Mouse (Mus musculus): Measurements from ENCODE around the gene Tmem176b. TPM values are rescaled to one million over a fixed set of nuclear protein-coding genes. Genes with fewer than 3 reads are reported as not detected.

Gene Tmem176b
- polyA plus RNA-seq, 1 experiment, result 8.0 TPM

DNA sequence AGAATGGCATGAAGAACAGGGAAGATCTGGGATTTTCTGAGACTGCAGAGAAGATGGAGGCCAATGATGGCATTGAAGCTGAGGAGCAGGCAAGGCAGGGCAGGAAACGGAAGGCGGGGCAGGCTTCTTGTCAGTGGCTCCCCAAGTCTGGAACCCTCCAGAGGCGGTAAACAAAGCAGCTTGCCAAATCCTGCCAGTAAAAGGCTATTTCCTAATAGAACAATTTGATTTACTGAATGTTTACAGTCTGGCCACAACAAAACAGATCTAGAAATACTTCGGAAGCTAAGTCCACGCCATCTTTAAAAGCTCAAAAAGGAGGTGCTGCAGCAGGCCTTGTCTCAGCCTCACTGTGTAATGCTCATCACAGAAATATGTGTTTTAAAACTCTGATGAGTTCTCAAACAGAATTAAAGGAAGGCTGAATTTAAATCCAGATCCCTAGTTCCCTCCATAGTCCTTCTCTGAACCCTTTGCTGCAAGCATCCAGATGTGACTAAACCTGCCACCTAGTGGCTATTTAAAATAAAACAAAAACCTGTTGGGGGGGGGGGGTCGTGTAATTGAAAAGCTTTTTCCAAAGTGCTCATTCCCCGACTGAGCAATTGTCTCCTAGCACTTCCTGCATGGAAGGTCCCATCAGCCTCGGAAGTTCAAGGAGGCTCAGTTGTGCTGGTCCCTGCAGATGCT is 16.5 kb upstream of the Tmem176b start:
- Histone ChIP-seq H3K79me3 (ENCODE audit: low read depth) (no peaks in the 10 kb centered on the region), H3K79me2 (ENCODE audit: control insufficient read depth, insufficient read depth) (no peaks in the 10 kb centered on the region), H3K4me3 (ENCODE audit: insufficient read depth, poor library complexity, severe bottlenecking) (no peak overlapping the region), H3K36me3 (ENCODE audit: control insufficient read depth, insufficient read depth) (no peaks in the 10 kb centered on the region), H3K27me3 (ENCODE audit: control insufficient read depth, insufficient read depth, insufficient read length) (no peaks in the 10 kb centered on the region), H3ac (ENCODE audit: control insufficient read depth, insufficient read length, low read depth) (no peak overlapping the region)
- no peak for TF ChIP-seq MYOD1 (IDR thresholded peaks at IDR 0.05; ENCODE audit: control insufficient read depth, insufficient read length, low read depth)
- no peak for TF ChIP-seq CTCF (IDR thresholded peaks at IDR 0.05; ENCODE audit: control insufficient read depth, insufficient read depth, insufficient read length)
- no peak for TF ChIP-seq USF1 (IDR thresholded peaks at IDR 0.05; ENCODE audit: low read depth)
- TF ChIP-seq FOSL1 (IDR thresholded peaks at IDR 0.05; ENCODE audit: insufficient read depth, low read length, poor library complexity, severe bottlenecking), result no peak
- no peak for TF ChIP-seq MYOG (IDR thresholded peaks at IDR 0.05; ENCODE audit: control insufficient read depth, extremely low read depth, insufficient read length)
- no peak for TF ChIP-seq CEBPB (IDR thresholded peaks at IDR 0.05; ENCODE audit: low read depth)
- no peak for TF ChIP-seq MAX (IDR thresholded peaks at IDR 0.05)

DNA sequence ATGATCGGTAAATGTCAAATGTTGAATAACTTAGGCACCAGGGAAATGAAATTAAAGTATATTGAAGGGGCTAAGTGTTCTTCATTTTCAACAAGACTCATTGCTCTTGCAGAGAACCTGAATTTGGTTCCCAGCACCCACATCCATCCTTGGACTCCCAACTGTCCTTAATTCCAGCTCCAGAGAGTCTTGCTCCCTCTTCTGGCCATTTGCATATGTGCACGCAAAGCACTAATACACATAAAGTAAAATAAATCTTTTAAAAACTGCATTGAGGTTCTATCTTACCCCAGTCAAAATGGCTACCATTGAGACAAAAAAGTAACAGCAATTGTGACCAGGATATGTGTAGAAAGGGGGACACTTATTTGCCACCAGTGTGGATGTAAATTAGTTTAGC is 12.9 kb upstream of the Tmem176b start:
- no peak overlapping the region for H3ac ChIP-seq (ENCODE audit: control insufficient read depth, insufficient read length, low read depth)
- no peak for TF ChIP-seq MYOG (IDR thresholded peaks at IDR 0.05; ENCODE audit: control insufficient read depth, extremely low read depth, insufficient read length)
- no peak for TF ChIP-seq USF1 (IDR thresholded peaks at IDR 0.05; ENCODE audit: low read depth)
- no peak for TF ChIP-seq MAX (IDR thresholded peaks at IDR 0.05)
- no peak for TF ChIP-seq CEBPB (IDR thresholded peaks at IDR 0.05; ENCODE audit: low read depth)
- no peak for TF ChIP-seq MYOD1 (IDR thresholded peaks at IDR 0.05; ENCODE audit: control insufficient read depth, insufficient read length, low read depth)
- no peak for TF ChIP-seq FOSL1 (IDR thresholded peaks at IDR 0.05; ENCODE audit: insufficient read depth, low read length, poor library complexity, severe bottlenecking)
- TF ChIP-seq CTCF (IDR thresholded peaks at IDR 0.05; ENCODE audit: control insufficient read depth, insufficient read depth, insufficient read length), result no peak
- no peaks in the 10 kb centered on the region for H3K79me2 ChIP-seq (ENCODE audit: control insufficient read depth, insufficient read depth)
- no peaks in the 10 kb centered on the region for H3K36me3 ChIP-seq (ENCODE audit: control insufficient read depth, insufficient read depth)
- H3K4me3 ChIP-seq (ENCODE audit: insufficient read depth, poor library complexity, severe bottlenecking), result no peak overlapping the region
- H3K27me3 ChIP-seq (ENCODE audit: control insufficient read depth, insufficient read depth, insufficient read length), result no peaks in the 10 kb centered on the region
- no peaks in the 10 kb centered on the region for H3K79me3 ChIP-seq (ENCODE audit: low read depth)

DNA sequence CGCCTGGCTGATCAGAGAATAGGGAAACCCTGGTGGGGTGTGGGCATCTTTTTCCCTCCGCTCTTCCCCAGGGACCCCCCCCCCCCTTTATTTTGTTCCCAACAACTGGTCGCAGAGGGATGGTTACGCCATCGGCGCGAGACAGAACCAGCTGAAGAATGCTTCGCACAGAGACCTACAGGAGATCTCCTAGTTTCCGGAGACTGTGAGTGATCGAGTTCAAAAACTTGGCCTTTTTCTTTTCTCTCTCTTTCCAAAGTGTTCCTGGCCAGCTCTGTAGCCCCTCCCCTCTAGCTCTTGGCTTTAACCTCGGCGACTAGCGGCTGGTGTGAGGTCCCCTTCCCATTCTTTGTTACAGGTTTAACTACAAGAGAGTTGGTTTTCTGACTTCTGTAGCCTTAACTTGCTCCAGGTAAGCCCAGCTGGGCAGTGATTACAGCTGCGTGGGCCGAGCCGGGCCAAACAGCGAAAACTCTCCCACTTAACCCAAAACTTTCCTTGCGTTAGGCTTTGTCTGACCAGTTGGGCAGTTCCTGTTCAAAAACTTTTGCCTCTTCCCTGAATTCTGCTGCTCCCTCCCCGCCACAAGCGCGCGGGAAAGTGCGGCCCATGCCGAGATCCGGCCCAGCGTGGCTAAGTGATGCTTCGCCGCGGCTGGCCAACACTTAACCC is 10.7 kb upstream of the Tmem176b start:
- Histone ChIP-seq H3K79me2 (ENCODE audit: control insufficient read depth, insufficient read depth) (no peaks in the 10 kb centered on the region), H3K36me3 (ENCODE audit: control insufficient read depth, insufficient read depth) (no peaks in the 10 kb centered on the region), H3K27me3 (ENCODE audit: control insufficient read depth, insufficient read depth, insufficient read length) (no peaks in the 10 kb centered on the region), H3K79me3 (ENCODE audit: low read depth) (no peaks in the 10 kb centered on the region), H3ac (ENCODE audit: control insufficient read depth, insufficient read length, low read depth) (no peak overlapping the region), H3K4me3 (ENCODE audit: insufficient read depth, poor library complexity, severe bottlenecking) (no peak overlapping the region)
- TF ChIP-seq MYOD1 (IDR thresholded peaks at IDR 0.05; ENCODE audit: control insufficient read depth, insufficient read length, low read depth), result no peak
- no peak for TF ChIP-seq CTCF (IDR thresholded peaks at IDR 0.05; ENCODE audit: control insufficient read depth, insufficient read depth, insufficient read length)
- no peak for TF ChIP-seq FOSL1 (IDR thresholded peaks at IDR 0.05; ENCODE audit: insufficient read depth, low read length, poor library complexity, severe bottlenecking)
- no peak for TF ChIP-seq MYOG (IDR thresholded peaks at IDR 0.05; ENCODE audit: control insufficient read depth, extremely low read depth, insufficient read length)
- TF ChIP-seq MAX (IDR thresholded peaks at IDR 0.05), result no peak
- no peak for TF ChIP-seq USF1 (IDR thresholded peaks at IDR 0.05; ENCODE audit: low read depth)
- TF ChIP-seq CEBPB (IDR thresholded peaks at IDR 0.05; ENCODE audit: low read depth), result no peak

DNA sequence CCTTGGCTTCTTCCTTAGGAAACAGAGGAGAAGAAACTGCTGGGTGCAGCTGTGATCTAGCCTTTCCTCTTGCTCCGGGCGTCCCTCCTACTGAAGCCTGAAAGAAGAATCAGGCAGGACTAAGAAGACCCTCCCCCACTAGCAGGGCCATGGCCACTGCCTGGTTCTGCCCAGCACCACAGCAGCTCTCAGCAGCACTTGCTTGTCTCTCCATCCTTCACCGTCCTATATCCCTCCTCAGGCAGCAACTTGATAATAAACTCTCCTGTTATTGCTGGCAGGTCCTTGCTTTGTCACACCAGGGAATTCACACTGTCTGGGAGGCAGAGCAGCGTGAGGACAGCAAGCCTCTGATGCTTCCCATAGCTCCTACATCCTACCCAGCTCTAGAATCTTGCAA is 3.8 kb upstream of the Tmem176b start:
- TF ChIP-seq FOSL1 (IDR thresholded peaks at IDR 0.05; ENCODE audit: insufficient read depth, low read length, poor library complexity, severe bottlenecking), result no peak
- TF ChIP-seq CTCF (IDR thresholded peaks at IDR 0.05; ENCODE audit: control insufficient read depth, insufficient read depth, insufficient read length), result no peak
- TF ChIP-seq MAX (IDR thresholded peaks at IDR 0.05), result no peak
- no peak for TF ChIP-seq MYOG (IDR thresholded peaks at IDR 0.05; ENCODE audit: control insufficient read depth, extremely low read depth, insufficient read length)
- no peak for TF ChIP-seq CEBPB (IDR thresholded peaks at IDR 0.05; ENCODE audit: low read depth)
- TF ChIP-seq MYOD1 (IDR thresholded peaks at IDR 0.05; ENCODE audit: control insufficient read depth, insufficient read length, low read depth), result no peak
- TF ChIP-seq USF1 (IDR thresholded peaks at IDR 0.05; ENCODE audit: low read depth), result no peak
- Histone ChIP-seq H3K4me3 (ENCODE audit: insufficient read depth, poor library complexity, severe bottlenecking) (no peak overlapping the region), H3K79me3 (ENCODE audit: low read depth) (no peaks in the 10 kb centered on the region), H3ac (ENCODE audit: control insufficient read depth, insufficient read length, low read depth) (no peak overlapping the region), H3K79me2 (ENCODE audit: control insufficient read depth, insufficient read depth) (peaks cover 9% of the 10 kb centered on the region), H3K27me3 (ENCODE audit: control insufficient read depth, insufficient read depth, insufficient read length) (no peaks in the 10 kb centered on the region), H3K36me3 (ENCODE audit: control insufficient read depth, insufficient read depth) (no peaks in the 10 kb centered on the region)

DNA sequence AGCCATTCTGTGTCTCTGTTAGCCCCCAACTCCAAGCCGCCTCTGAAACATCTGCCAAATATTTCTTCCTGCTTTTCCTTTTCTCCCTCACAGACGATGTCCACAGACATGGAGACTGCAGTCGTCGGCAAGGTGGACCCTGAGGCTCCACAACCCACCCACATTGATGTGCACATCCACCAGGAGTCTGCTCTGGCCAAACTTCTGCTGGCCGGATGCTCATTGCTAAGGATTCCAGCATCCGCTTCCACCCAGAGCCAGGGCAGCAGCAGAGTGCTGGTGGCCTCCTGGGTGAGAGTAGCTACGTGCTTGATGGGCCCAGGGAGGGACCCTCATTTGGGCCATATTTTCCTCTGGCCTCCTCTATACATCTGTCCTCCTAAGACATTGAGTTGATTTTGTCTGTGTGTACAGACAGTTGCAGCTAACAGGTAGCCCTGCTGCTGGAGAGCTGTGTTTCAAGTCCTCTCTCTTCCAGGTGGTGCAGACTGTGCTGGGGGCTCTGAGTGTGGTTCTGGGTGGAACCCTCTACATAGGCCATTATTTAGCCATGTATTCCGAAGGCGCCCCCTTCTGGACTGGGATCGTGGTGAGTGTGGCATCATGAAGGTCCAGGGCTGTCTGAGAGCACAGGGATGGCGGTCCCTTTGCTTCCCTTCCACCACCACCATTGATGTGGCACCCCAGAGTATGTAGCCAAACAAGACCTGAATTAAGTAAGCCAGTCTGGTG is 981 bp upstream of the Tmem176b start:
- H3K4me3 ChIP-seq (ENCODE audit: insufficient read depth, poor library complexity, severe bottlenecking), result no peak overlapping the region
- H3K36me3 ChIP-seq (ENCODE audit: control insufficient read depth, insufficient read depth), result no peaks in the 10 kb centered on the region
- TF ChIP-seq MYOG (IDR thresholded peaks at IDR 0.05; ENCODE audit: control insufficient read depth, extremely low read depth, insufficient read length), result no peak
- TF ChIP-seq MYOD1 (IDR thresholded peaks at IDR 0.05; ENCODE audit: control insufficient read depth, insufficient read length, low read depth), result no peak
- no peak for TF ChIP-seq USF1 (IDR thresholded peaks at IDR 0.05; ENCODE audit: low read depth)
- TF ChIP-seq CEBPB (IDR thresholded peaks at IDR 0.05; ENCODE audit: low read depth), result no peak
- no peak for TF ChIP-seq CTCF (IDR thresholded peaks at IDR 0.05; ENCODE audit: control insufficient read depth, insufficient read depth, insufficient read length)
- no peak for TF ChIP-seq MAX (IDR thresholded peaks at IDR 0.05)
- no peak for TF ChIP-seq FOSL1 (IDR thresholded peaks at IDR 0.05; ENCODE audit: insufficient read depth, low read length, poor library complexity, severe bottlenecking)
- no peak overlapping the region for H3ac ChIP-seq (ENCODE audit: control insufficient read depth, insufficient read length, low read depth)
- H3K79me3 ChIP-seq (ENCODE audit: low read depth), result peaks cover 3% of the 10 kb centered on the region
- peaks cover 25% of the 10 kb centered on the region for H3K79me2 ChIP-seq (ENCODE audit: control insufficient read depth, insufficient read depth)
- H3K27me3 ChIP-seq (ENCODE audit: control insufficient read depth, insufficient read depth, insufficient read length), result no peaks in the 10 kb centered on the region
